Mouse (Mus musculus): ENCODE measurements around the gene Pdcd4.

Gene Pdcd4

GRCm38 (mm10) chr19:53898046-53898445 lies 6.0 kb downstream of the Pdcd4 start:
- in situ Hi-C loops (cut with MboI; ENCODE audit: unreplicated experiment in 2 of 2), result loop anchor here in 1 of 2 experiments (25.0 kb wide), 1 partner anchor 761 kb away; the partner anchor contains the start of gene Add3

DNA sequence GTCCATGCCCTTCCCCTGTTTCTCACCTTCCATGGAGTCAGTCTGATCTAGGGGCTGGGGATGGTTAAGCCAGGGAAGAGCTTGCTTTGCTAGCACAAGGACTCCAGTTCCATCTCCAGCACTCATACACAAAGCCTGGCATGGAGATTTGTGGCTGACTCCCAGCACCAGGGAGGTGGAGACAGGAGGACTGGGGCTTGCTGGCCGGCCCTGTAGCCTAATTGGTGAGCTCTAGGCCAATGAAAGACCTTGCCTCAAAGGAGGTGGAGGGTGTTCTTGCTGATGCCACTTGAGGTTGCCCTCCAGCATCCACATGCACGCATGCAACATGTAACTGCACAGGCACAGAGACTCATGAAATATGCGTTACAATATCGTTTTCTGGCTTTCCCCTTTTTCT lies 6.5 kb downstream of the Pdcd4 start:
- in situ Hi-C loops (cut with MboI; ENCODE audit: unreplicated experiment in 2 of 2), result loop anchor here in 1 of 2 experiments (25.0 kb wide), 1 partner anchor 761 kb away; the partner anchor contains the start of gene Add3

GRCm38 (mm10) chr19:53898970-53899900 lies 7.2 kb downstream of the Pdcd4 start:
- in situ Hi-C loops (cut with MboI; ENCODE audit: unreplicated experiment in 2 of 2), result loop anchor here in 1 of 2 experiments (25.0 kb wide), 1 partner anchor 762 kb away; the partner anchor contains the start of gene Add3

DNA sequence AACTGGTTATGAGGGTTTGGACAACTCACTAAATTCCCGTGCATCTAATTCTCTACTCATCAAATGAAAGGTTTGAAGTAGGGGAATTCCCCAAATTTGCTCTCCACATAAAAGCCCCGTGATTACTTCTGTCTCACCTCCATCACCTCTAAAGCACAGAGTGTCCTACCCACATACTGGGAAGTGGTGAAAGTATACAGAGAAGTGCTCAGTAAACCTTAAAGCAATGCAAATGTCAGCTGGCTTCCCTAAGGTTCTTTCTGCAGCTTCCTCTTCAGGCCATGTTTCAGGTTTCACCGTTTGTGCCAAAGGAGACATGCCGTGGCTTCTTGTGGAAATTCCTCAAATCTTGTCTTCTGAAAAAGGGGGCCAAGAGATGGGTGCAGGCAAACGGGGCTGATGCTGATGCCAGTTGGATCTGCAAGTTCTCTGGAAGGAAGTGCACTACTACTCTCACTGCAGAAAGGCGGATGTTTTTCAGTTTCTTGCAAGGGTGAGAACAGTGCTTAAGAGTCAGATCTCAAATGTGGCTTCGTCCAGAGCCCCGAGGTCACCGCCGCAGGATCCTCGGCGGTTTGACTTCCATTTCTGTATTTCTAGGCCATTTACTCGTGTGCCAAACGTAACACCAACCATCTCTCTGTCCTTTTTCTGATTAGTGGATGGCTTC lies 8.0 kb downstream of the Pdcd4 start:
- in situ Hi-C loops (cut with MboI; ENCODE audit: unreplicated experiment in 2 of 2), result loop anchor here (10.0 to 25.0 kb wide), 3 partner anchors 513 to 1195 kb away; partner anchors contain the start of genes Smndc1 (in 2 of the 2) and Add3 (in 1 of the 2)

DNA sequence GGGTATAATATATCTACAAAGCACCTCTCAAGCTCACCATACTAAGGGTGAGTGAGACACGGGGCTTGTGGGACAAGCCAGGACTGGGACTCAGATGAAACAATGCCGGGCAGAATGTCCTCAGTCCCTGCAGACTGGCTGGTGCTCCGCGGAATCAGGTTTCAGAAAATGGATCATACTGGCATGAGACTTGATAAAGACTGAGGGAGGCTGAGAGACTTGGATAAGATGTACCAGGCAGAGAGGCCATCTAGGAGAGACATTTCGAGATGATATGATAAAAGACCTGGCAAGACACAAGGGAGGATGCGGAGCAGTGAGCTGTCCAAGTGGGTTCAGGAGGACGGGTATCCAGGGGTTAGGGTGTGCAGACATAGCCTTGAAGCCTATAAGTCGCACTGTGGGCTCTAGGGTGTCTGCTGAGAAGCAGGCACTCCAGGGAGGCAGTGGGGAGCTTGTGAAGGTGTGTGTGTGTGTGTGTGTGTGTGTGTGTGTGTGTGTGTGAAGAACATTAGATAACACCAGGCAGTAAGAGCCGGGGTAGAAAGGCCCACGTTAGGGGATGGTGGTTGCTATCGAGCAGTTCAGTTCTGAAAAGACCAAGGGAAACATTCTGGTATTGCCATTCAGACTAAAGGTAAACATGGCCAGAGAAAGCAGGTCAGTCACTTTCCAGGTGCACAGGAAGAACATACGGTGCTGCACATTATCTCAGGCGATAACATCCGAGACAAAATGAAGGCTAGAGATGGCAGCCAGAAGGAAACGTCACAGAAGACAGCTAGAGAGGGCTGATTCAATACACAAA lies 10.1 kb downstream of the Pdcd4 start:
- in situ Hi-C loops (cut with MboI; ENCODE audit: unreplicated experiment in 2 of 2), result loop anchor here (10.0 to 25.0 kb wide), 2 partner anchors 515 to 1193 kb away; partner anchors contain the start of gene Smndc1 (in 2 of the 2)

GRCm38 (mm10) chr19:53902739-53903487 lies 10.9 kb downstream of the Pdcd4 start:
- in situ Hi-C loops (cut with MboI; ENCODE audit: unreplicated experiment in 2 of 2), result loop anchor here (10.0 to 25.0 kb wide), 2 partner anchors 516 to 1192 kb away; partner anchors contain the start of gene Smndc1 (in 2 of the 2)

DNA sequence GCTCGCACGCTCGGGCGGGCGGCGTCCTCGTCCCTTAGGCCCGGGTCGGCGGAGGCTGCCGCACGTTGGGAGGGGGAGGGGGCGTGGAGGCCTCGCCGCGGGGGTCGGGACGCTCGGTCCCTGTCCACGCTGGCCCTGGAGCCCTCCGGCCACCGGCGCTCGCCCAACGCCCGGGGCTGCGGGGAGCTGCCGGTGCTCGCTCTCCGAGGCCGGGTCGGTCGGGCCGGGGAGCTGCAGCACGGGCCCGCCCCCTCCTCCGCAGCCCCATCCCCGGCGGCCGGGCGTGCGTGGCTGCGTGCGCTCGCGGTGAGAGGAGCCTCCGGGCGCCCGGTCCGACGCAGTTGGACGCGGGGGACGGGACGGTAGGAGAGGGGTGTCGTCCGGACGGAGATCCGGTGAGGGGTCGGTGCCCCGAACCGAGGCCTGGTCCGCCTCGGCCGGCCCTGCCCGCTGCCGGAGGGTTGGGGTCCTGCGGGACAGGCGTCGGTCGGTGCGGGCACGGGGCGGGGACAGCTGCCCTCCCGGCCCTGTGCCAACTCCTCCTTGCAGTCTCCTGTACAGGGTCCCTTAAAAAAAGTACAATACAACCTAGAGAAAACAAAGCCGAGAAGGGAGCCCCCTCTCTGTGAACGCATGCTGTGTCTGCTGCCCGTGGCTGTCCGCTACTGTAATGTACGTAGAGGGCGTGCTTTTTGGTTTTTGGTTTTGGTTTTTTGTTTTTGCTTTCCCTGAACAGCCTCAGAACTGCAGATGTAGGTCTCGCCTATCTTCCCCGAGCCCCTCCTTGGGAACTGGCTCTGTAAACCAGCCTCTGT lies 11.7 kb downstream of the Pdcd4 start:
- in situ Hi-C loops (cut with MboI; ENCODE audit: unreplicated experiment in 2 of 2), result loop anchor here (10.0 to 25.0 kb wide), 2 partner anchors 516 to 1191 kb away; partner anchors contain the start of gene Smndc1 (in 2 of the 2)

GRCm38 (mm10) chr19:53904833-53905480 lies 12.9 kb downstream of the Pdcd4 start:
- in situ Hi-C loops (cut with MboI; ENCODE audit: unreplicated experiment in 2 of 2), result loop anchor here (10.0 to 25.0 kb wide), 2 partner anchors 518 to 1190 kb away; partner anchors contain the start of gene Smndc1 (in 2 of the 2)

- in situ Hi-C loops (cut with MboI; ENCODE audit: unreplicated experiment in 2 of 2), result loop anchor here (10.0 to 25.0 kb wide), 2 partner anchors 519 to 1189 kb away; partner anchors contain the start of gene Smndc1 (in 2 of the 2)
Observed at GRCm38 (mm10) chr19:53906033-53906702, 14.1 kb downstream of the Pdcd4 start.

- in situ Hi-C loops (cut with MboI; ENCODE audit: unreplicated experiment in 2 of 2), result loop anchor here (10.0 to 25.0 kb wide), 2 partner anchors 519 to 1188 kb away; partner anchors contain the start of gene Smndc1 (in 2 of the 2)
Observed at GRCm38 (mm10) chr19:53906703-53907070, 14.7 kb downstream of the Pdcd4 start.

GRCm38 (mm10) chr19:53914950-53915349 lies 22.9 kb downstream of the Pdcd4 start:
- in situ Hi-C loops (cut with MboI; ENCODE audit: unreplicated experiment in 2 of 2), result loop anchor here (5.0 to 25.0 kb wide), 3 partner anchors 68 to 528 kb away; partner anchors contain the start of gene Smndc1 (in 2 of the 2)

- in situ Hi-C loops (cut with MboI; ENCODE audit: unreplicated experiment in 2 of 2), result loop anchor here (5.0 to 25.0 kb wide), 3 partner anchors 72 to 532 kb away; partner anchors contain the start of gene Smndc1 (in 2 of the 2)
Observed at GRCm38 (mm10) chr19:53919541-53919940, 27.5 kb downstream of the Pdcd4 start.

DNA sequence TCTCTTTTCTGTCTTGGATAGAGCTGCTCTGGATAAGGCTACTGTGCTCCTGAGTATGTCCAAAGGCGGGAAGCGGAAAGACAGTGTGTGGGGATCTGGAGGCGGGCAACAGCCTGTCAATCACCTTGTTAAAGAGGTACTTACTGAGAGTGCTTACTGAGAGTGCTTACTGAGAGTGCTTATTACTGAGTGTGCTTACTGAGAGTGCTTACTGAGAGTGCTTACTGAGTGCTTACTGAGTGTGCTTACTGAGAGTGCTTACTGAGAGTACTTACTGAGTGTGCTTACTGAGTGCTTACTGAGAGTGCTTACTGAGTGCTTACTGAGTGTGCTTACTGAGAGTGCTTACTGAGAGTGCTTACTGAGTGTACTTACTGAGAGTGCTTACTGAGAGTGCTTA lies 30.0 kb downstream of the Pdcd4 start:
- in situ Hi-C loops (cut with MboI; ENCODE audit: unreplicated experiment in 2 of 2), result loop anchor here (10.0 to 25.0 kb wide), 3 partner anchors 77 to 535 kb away; partner anchors contain the start of gene Smndc1 (in 2 of the 2)

DNA sequence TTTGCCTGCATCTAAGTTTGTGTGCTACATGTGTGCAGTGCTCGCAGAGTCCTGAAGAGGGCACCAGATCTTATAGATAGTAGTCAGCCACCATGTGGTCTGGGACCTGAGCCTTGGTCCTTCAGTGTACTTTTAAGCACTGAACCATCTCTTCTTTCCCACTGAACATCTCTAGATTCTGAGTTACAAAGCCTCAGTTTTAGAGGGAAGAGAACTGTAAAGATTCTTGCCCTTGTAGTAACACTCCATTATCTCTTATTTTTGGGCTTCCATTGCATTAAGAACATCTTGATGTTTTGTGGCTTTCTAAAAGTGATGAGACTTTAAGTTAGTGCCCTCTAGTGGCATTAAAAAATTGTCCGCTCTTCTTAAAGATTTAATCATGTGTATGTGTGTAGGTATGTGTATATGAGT lies 33.3 kb downstream of the Pdcd4 start:
- in situ Hi-C loops (cut with MboI; ENCODE audit: unreplicated experiment in 2 of 2), result loop anchor here (5.0 to 25.0 kb wide), 5 partner anchors 81 to 1387 kb away; partner anchors contain the start of genes Vti1a (in 2 of the 2) and Zdhhc6 (in 2 of the 2)

DNA sequence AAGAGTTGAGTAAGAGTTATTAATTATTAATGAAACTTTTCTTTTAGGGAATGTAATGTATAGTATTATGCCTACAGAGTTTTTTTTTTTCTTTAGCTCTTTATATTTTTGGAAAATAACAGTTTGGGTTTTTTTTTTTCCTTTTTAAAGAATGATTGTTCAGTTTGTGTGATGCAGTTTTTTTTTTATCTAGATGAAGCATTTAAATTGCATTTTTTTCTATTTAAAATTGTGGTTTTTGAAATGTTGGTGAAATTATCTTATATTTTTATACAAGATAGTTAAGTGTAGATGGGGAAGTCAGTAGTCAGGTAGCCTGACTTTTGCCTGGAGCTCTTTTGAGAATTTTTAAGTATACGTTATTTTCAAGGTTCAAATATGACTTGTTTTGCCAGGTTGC lies 34.7 kb downstream of the Pdcd4 start:
- in situ Hi-C loops (cut with MboI; ENCODE audit: unreplicated experiment in 2 of 2), result loop anchor here (5.0 to 25.0 kb wide), 5 partner anchors 82 to 1386 kb away; partner anchors contain the start of genes Vti1a (in 2 of the 2) and Zdhhc6 (in 2 of the 2)

- in situ Hi-C loops (cut with MboI; ENCODE audit: unreplicated experiment in 2 of 2), result loop anchor here (5.0 to 25.0 kb wide), 5 partner anchors 84 to 1383 kb away; partner anchors contain the start of genes Vti1a (in 2 of the 2) and Zdhhc6 (in 2 of the 2)
Observed at GRCm38 (mm10) chr19:53929218-53929617, 37.2 kb downstream of the Pdcd4 start.
